Mouse (Mus musculus): ENCODE results near the gene Rpsa. TPM values are rescaled to one million over a fixed set of nuclear protein-coding genes. Genes with fewer than 3 reads are reported as not detected.

Rpsa gene
- polyA plus RNA-seq, 1 experiment from 2014 or later = 727 TPM

DNA sequence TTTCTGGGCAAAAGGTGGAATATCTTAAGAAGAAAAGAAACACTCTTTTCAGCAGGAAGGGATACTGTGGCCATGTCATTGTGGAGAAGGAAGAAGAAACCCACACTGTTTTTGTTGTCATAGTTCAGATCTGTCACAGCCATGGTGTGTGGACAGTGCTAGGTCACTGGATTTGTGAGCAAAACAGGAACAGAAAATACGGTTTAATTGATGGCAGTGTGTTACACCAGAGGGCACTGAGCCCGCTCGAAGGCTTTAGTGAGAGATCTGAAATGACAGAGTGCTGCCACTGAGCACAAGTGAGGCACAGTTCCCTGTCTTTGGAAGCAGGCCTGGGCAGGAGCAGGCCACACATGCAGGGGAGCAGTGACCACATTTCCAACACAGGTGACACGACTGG is 9.3 kb upstream of the Rpsa start:
- H3K36me3 ChIP-seq (ENCODE audit: control insufficient read depth, insufficient read depth) = peaks cover 63% of the 10 kb centered on the region
- H3K9me3 ChIP-seq (replicated peaks; ENCODE audit: control insufficient read depth, low read length) = no peaks in the 10 kb centered on the region
- H3K27me3 ChIP-seq (ENCODE audit: control insufficient read depth, insufficient read depth, low read depth, low read length) = no peaks in the 10 kb centered on the region
- 72% methylated on average over 4 of the region's 4 CpGs for WGBS (ENCODE audit: insufficient replicate concordance)
- peak overlapping the region; percentile 76 for H3K4me2 ChIP-seq (ENCODE audit: low read depth, low read length)
- peak overlapping the region; percentile 99 for H3K27ac ChIP-seq (ENCODE audit: low read length)
- peak overlapping the region; percentile 84; the same call in 1 of the 2 replicates for H3K9ac ChIP-seq (ENCODE audit: low read depth, low read length)
- peaks cover 50% of the 10 kb centered on the region for H3K4me1 ChIP-seq (ENCODE audit: control insufficient read depth, low read depth, low read length)
- ATAC-seq (ENCODE audit: low read depth) = no peak
- H3K4me3 ChIP-seq (ENCODE audit: low read depth, low read length) = peak overlapping the region; percentile 62

DNA sequence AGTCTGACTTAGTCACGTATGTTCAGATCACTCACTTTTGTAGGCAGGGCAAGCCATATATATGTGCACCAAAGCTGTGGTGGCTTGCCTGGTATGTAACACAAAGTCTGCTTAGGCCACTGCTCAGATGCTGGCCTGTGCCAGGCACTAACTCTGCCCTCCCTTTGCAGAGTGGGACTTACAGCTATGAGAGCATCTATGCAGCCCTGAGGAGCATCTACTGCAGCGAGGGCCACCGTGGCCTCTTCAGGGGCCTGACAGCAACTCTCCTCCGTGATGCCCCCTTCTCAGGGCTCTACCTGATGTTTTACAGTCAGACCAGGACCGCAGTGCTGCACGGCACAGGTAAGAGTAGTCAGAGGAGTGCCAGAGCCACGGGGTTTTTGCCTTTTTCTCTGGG is 7.0 kb upstream of the Rpsa start:
- Histone ChIP-seq H3K9me3 (replicated peaks; ENCODE audit: control insufficient read depth, low read length) (no peaks in the 10 kb centered on the region), H3K27me3 (ENCODE audit: control insufficient read depth, insufficient read depth, low read depth, low read length) (no peaks in the 10 kb centered on the region), H3K27ac (ENCODE audit: low read length) (no peak overlapping the region), H3K4me3 (ENCODE audit: low read depth, low read length) (no peak overlapping the region), H3K4me2 (ENCODE audit: low read depth, low read length) (no peak overlapping the region), H3K4me1 (ENCODE audit: control insufficient read depth, low read depth, low read length) (peaks cover 34% of the 10 kb centered on the region), H3K36me3 (ENCODE audit: control insufficient read depth, insufficient read depth) (peaks cover 77% of the 10 kb centered on the region), H3K9ac (ENCODE audit: low read depth, low read length) (no peak overlapping the region)
- WGBS (ENCODE audit: insufficient replicate concordance) = 88% methylated on average over 7 of the region's 7 CpGs
- no peak for ATAC-seq (ENCODE audit: low read depth)

DNA sequence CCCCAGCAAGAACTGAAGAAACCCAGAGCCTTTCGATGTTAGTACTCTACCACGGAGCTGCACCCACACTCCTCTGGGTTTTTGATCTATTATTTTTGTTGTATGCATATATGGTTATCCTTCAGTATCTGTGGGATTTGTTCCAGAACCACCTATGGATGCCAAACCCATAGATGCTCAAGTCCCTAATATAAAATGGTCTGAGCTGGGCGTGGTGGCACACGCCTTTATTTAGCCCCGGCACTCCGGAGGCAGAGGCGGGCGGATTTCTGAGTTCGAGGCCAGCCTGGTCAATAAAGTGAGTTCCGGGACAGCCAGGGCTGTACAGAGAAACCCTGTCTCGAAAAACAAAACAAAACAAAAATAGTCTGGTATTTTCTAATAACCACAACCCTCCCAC is 621 bp upstream of the Rpsa start:
- Histone ChIP-seq H3K4me1 (ENCODE audit: control insufficient read depth, low read depth, low read length) (peaks cover 20% of the 10 kb centered on the region), H3K4me3 (ENCODE audit: low read depth, low read length) (peak overlapping the region; percentile 98), H3K4me2 (ENCODE audit: low read depth, low read length) (peak overlapping the region; percentile 84), H3K27me3 (ENCODE audit: control insufficient read depth, insufficient read depth, low read depth, low read length) (no peaks in the 10 kb centered on the region), H3K9ac (ENCODE audit: low read depth, low read length) (peak overlapping the region; percentile 63), H3K36me3 (ENCODE audit: control insufficient read depth, insufficient read depth) (peaks cover 48% of the 10 kb centered on the region), H3K27ac (ENCODE audit: low read length) (peak overlapping the region; percentile 71), H3K9me3 (replicated peaks; ENCODE audit: control insufficient read depth, low read length) (no peaks in the 10 kb centered on the region)
- no peak for ATAC-seq (ENCODE audit: low read depth)
- 31% methylated on average over 11 of the region's 11 CpGs for WGBS (ENCODE audit: insufficient replicate concordance)

DNA sequence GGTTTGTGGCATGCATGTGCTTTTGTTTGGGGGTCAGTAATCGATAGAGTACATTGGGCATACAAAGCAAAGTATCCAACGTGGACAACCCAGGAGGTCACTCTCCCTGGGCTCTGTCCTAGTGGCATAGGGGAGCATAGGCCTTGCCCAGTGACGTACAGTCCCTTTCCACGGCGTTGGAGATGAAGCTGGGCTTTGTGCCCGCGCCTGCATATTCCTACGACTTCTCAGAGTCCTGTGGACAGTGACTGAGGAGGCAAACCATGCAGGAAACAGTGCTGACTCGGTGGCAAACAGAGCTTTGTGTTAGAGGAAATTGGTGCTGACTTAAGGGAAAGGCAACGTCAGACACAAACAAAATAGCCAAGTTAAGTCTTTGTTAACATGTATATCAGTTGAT is 1.8 kb downstream of the Rpsa start:
- Histone ChIP-seq H3K9me3 (replicated peaks; ENCODE audit: control insufficient read depth, low read length) (no peaks in the 10 kb centered on the region), H3K27me3 (ENCODE audit: control insufficient read depth, insufficient read depth, low read depth, low read length) (no peaks in the 10 kb centered on the region), H3K4me1 (ENCODE audit: control insufficient read depth, low read depth, low read length) (peaks cover 20% of the 10 kb centered on the region), H3K4me3 (ENCODE audit: low read depth, low read length) (peak overlapping the region; percentile 98), H3K4me2 (ENCODE audit: low read depth, low read length) (peak overlapping the region; percentile 84), H3K36me3 (ENCODE audit: control insufficient read depth, insufficient read depth) (peaks cover 32% of the 10 kb centered on the region), H3K27ac (ENCODE audit: low read length) (peak overlapping the region; percentile 85; the same call in 1 of the 2 replicates), H3K9ac (ENCODE audit: low read depth, low read length) (peak overlapping the region; percentile 94)
- WGBS (ENCODE audit: insufficient replicate concordance) = 25% methylated on average over 10 of the region's 10 CpGs
- no peak for ATAC-seq (ENCODE audit: low read depth)

DNA sequence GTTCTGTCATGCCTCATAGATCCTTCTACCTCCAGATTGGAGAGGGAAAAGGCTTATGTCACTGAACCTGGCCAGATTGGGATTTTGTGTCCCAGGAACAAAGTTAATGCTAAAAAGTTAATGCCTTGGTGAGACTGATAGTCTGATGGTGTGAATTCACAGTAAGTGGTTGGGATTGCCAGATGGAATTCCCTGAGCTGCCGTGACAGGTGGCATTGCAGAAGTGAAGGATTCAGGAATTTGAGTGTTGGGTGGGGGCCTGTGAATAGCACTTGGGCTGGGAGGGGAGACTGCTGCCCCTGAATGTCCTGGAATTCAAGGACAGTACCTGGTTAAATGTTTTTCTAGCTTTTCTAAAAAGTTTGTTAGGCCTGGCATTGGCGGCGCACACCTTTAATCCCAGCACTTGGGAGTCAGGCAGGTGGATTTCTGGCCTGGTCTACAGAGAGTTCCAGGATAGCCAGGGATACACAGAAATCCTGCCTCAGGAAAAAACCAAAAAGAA is 4.3 kb downstream of the Rpsa start:
- H3K27ac ChIP-seq (ENCODE audit: low read length) = no peak overlapping the region
- no peak overlapping the region for H3K4me3 ChIP-seq (ENCODE audit: low read depth, low read length)
- no peaks in the 10 kb centered on the region for H3K27me3 ChIP-seq (ENCODE audit: control insufficient read depth, insufficient read depth, low read depth, low read length)
- no peaks in the 10 kb centered on the region for H3K9me3 ChIP-seq (replicated peaks; ENCODE audit: control insufficient read depth, low read length)
- no peak overlapping the region for H3K4me2 ChIP-seq (ENCODE audit: low read depth, low read length)
- H3K4me1 ChIP-seq (ENCODE audit: control insufficient read depth, low read depth, low read length) = peaks cover 16% of the 10 kb centered on the region
- no peak overlapping the region for H3K9ac ChIP-seq (ENCODE audit: low read depth, low read length)
- ATAC-seq (ENCODE audit: low read depth) = no peak
- H3K36me3 ChIP-seq (ENCODE audit: control insufficient read depth, insufficient read depth) = peaks cover 29% of the 10 kb centered on the region
- 84% methylated on average over 3 of the region's 3 CpGs for WGBS (ENCODE audit: insufficient replicate concordance)

DNA sequence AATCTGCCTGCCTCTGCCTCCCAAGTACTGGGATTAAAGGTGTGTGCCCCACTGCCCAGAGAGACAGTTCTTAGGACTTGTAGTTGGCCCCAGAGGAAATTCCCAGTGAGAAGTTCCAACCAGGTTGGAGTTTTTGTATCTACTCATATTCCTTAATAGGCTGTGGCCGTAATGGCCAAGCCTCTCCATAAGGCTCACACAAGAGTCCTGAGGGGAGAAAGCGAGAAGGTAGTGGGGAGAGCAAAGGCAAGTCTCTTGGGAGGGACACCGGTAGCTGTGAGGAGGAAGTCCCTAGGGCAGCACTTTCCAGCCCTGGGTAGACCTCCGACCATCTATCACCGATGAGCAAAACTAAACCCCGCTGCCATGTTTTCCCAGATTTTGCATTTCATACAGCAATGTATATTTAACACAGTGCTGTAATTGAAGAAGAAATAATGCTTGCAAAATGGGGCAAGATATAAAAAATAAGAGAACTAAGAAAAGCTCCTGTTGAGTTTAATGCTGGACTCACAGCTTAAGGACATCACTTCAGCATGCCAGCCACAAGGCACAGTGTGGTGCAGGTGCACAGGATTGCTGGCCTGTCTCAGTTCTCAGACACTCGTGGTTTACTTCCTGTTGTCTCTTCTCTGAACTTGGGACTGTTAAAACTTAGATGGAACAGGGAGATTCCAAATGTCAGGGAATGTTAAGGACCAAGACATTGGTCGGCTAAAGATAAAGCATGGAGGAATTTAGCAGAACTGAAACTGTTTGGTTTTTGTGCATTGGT is 5.7 kb downstream of the Rpsa start:
- Histone ChIP-seq H3K4me1 (ENCODE audit: control insufficient read depth, low read depth, low read length) (peaks cover 14% of the 10 kb centered on the region), H3K4me3 (ENCODE audit: low read depth, low read length) (no peak overlapping the region), H3K36me3 (ENCODE audit: control insufficient read depth, insufficient read depth) (peaks cover 29% of the 10 kb centered on the region), H3K27ac (ENCODE audit: low read length) (no peak overlapping the region), H3K9me3 (replicated peaks; ENCODE audit: control insufficient read depth, low read length) (no peaks in the 10 kb centered on the region), H3K9ac (ENCODE audit: low read depth, low read length) (no peak overlapping the region), H3K4me2 (ENCODE audit: low read depth, low read length) (no peak overlapping the region), H3K27me3 (ENCODE audit: control insufficient read depth, insufficient read depth, low read depth, low read length) (no peaks in the 10 kb centered on the region)
- no peak for ATAC-seq (ENCODE audit: low read depth)
- WGBS (ENCODE audit: insufficient replicate concordance) = 24% methylated on average over 8 of the region's 8 CpGs

DNA sequence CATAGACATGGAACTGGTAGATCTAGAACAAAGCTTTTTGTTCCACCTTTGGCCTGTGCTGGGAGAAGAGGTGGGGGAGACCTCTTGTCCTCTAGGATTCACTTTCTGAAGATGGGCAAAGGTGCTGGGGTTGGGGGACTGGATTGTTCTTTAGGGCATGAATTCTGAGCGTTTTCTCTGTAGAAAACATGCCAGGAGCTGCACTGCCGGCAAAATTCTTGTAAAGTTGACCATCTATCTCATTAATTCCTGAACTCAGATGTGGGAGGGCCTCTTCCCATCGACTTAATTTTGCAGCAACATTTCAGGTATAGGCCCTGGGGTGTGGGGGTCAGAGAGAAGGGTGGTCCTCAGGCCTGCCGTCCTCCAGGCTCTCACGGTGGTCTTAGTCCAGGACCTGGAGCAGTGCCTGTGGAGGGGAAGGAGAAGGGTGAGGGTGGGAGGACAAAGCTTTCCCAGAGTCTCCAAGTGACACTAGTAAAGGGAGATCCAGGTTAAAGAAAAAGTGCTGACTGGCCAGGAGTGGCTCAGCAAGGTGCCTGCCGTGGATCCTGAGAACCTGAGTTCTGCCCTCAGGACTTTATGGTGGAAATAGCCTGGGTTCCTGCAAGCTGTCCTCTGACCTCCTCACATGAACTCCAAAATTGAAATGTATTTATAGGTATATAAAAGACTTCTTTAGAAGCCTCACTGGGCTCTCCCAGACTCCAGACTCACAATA is 6.4 kb downstream of the Rpsa start:
- peaks cover 9% of the 10 kb centered on the region for H3K4me1 ChIP-seq (ENCODE audit: control insufficient read depth, low read depth, low read length)
- no peak overlapping the region for H3K4me2 ChIP-seq (ENCODE audit: low read depth, low read length)
- WGBS (ENCODE audit: insufficient replicate concordance) = 43% methylated on average over 6 of the region's 6 CpGs
- no peaks in the 10 kb centered on the region for H3K9me3 ChIP-seq (replicated peaks; ENCODE audit: control insufficient read depth, low read length)
- no peak overlapping the region for H3K9ac ChIP-seq (ENCODE audit: low read depth, low read length)
- peaks cover 29% of the 10 kb centered on the region for H3K36me3 ChIP-seq (ENCODE audit: control insufficient read depth, insufficient read depth)
- ATAC-seq (ENCODE audit: low read depth) = no peak
- no peak overlapping the region for H3K27ac ChIP-seq (ENCODE audit: low read length)
- H3K27me3 ChIP-seq (ENCODE audit: control insufficient read depth, insufficient read depth, low read depth, low read length) = no peaks in the 10 kb centered on the region
- no peak overlapping the region for H3K4me3 ChIP-seq (ENCODE audit: low read depth, low read length)

DNA sequence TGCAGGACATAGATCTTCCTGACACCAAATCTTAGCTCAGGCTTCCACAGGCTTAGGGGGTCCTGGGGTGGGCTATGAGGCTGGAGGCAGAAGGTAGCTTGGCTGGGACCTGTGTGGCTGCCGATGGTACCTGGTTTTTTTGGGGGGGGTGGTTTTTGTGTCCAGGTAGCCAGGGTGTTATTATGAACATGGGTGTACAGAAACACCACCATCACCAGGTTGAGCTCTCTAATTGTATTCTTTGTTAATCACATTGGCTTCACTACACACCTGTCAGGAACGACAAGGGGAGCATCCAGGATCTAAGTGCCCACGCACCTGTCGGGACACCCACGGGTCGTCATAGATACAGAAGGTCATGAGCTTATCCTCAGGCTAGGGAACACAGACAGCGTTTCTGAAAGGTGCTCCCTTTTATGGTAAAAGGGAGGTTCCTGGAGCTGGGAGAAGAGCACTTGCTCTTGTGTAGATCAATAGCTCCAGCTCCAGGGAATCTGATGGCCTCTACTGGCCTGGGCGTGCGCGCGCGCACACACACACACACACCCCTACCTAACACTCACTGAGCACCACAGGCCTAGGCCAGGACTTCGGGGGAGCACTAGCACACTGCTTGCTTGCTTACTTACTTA is 7.2 kb downstream of the Rpsa start:
- peaks cover 3% of the 10 kb centered on the region for H3K4me1 ChIP-seq (ENCODE audit: control insufficient read depth, low read depth, low read length)
- H3K36me3 ChIP-seq (ENCODE audit: control insufficient read depth, insufficient read depth) = peaks cover 28% of the 10 kb centered on the region
- no peak for ATAC-seq (ENCODE audit: low read depth)
- H3K27me3 ChIP-seq (ENCODE audit: control insufficient read depth, insufficient read depth, low read depth, low read length) = no peaks in the 10 kb centered on the region
- no peak overlapping the region for H3K4me2 ChIP-seq (ENCODE audit: low read depth, low read length)
- H3K9ac ChIP-seq (ENCODE audit: low read depth, low read length) = no peak overlapping the region
- 73% methylated on average over 13 of the region's 13 CpGs for WGBS (ENCODE audit: insufficient replicate concordance)
- H3K27ac ChIP-seq (ENCODE audit: low read length) = no peak overlapping the region
- no peak overlapping the region for H3K4me3 ChIP-seq (ENCODE audit: low read depth, low read length)
- H3K9me3 ChIP-seq (replicated peaks; ENCODE audit: control insufficient read depth, low read length) = no peaks in the 10 kb centered on the region
